Mouse (Mus musculus): ENCODE data around the gene Gm21738.
"Not testable (repeated sequence)": the region's sequence is repeated elsewhere in the genome, so short reads cannot be mapped to it uniquely, and the experiment has no call there.

Gm21738 gene

GRCm38 (mm10) chr14:19418830-19419229 lies at the start of gene Gm21738:
Gene Gm21738, minus strand, starts transcription at chr14:19418930.
- DNase-seq: not testable (repeated sequence)

- not testable (repeated sequence) for DNase-seq
These were observed 35.0 kb downstream of the Gm21738 start for GRCm38 (mm10) chr14:19383741-19384140.

All from right cerebral cortex, adult 18-20 months (tissue).